Mouse (Mus musculus): ENCODE results near the gene Ankrd54. TPM values are rescaled to one million over a fixed set of nuclear protein-coding genes. Genes with fewer than 3 reads are reported as not detected.
A peak's percentile ranks its signal among the peaks of the same experiment; 100 is the strongest.

Ankrd54 gene
- polyA plus RNA-seq, 1 experiment from 2014 or later, result 49.7 TPM

GRCm38 (mm10) chr15:79074446-79074845, 11.8 kb upstream of the Ankrd54 start:
- Histone ChIP-seq H3K27me3 (replicated peaks) (no peaks in the 10 kb centered on the region), H3K4me3 (replicated peaks) (peak overlapping the region; percentile 92), H3K27ac (no peak overlapping the region; the same call in 1 of the 2 replicates), H3K36me3 (peaks cover 30% of the 10 kb centered on the region), H3K9ac (0 out of 2 replicates have a peak overlapping the region, but pooled peaks have one; percentile 19), H3K4me2 (peak overlapping the region; percentile 74), H3K9me3 (no peaks in the 10 kb centered on the region), H3K4me1 (peaks cover 16% of the 10 kb centered on the region)
- 40% methylated on average over 10 of the region's 10 CpGs for WGBS
- ATAC-seq (ENCODE audit: insufficient read depth, low FRiP score, low read depth), result no peak

DNA sequence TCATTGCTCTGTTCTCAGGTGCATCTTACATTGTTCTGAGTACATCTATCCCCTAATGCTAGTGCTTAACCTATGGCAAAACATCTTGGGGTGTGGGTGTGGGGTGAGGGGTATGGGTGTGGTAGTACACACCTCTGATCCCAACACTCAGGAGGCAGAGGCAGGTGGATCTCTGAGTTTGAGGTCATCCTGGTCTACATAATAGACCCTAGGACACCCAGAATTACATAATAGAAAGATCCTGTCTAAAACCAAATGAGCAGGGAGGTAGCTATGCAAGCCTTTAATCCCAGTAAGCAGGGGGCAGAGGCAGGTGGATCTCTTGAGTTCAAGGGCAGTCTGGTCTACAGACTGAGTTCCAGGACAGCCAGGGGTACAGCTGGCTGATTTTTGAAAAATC, 11.1 kb upstream of the Ankrd54 start:
- Histone ChIP-seq H3K4me2 (no peak overlapping the region), H3K36me3 (peaks cover 23% of the 10 kb centered on the region), H3K9me3 (no peaks in the 10 kb centered on the region), H3K4me3 (replicated peaks) (no peak overlapping the region), H3K27me3 (replicated peaks) (no peaks in the 10 kb centered on the region), H3K9ac (no peak overlapping the region), H3K27ac (no peak overlapping the region), H3K4me1 (peaks cover 16% of the 10 kb centered on the region)
- ATAC-seq (ENCODE audit: insufficient read depth, low FRiP score, low read depth), result no peak

GRCm38 (mm10) chr15:79071117-79072039, 8.7 kb upstream of the Ankrd54 start:
- Histone ChIP-seq H3K9ac (no peak overlapping the region), H3K9me3 (no peaks in the 10 kb centered on the region), H3K36me3 (no peaks in the 10 kb centered on the region), H3K27me3 (replicated peaks) (no peaks in the 10 kb centered on the region), H3K4me3 (replicated peaks) (no peak overlapping the region), H3K4me1 (peaks cover 17% of the 10 kb centered on the region), H3K4me2 (no peak overlapping the region), H3K27ac (no peak overlapping the region)
- ATAC-seq (ENCODE audit: insufficient read depth, low FRiP score, low read depth), result no peak
- WGBS, result 62% methylated on average over 5 of the region's 5 CpGs

DNA sequence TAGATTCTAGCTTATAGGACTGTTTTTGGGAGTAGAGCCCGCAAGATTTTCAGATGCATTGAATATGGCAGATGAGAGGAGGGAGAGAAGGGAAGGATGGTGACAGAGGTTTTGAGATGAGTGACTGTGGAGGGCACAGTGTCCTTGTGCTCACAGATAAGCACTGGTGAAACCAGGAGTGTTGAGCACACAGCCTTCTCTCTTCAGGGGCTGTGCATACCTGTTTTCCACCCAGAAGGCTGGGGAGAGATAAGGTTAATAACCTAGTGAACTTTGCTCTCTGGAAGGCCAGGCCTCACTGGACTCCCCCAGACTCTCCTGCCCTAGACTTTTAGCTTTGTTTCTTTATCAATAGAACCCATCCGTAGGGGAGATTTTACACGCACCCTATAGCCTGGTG, 5.7 kb upstream of the Ankrd54 start:
- peak; percentile 44; the same call in 1 of the 2 replicates for ATAC-seq (ENCODE audit: insufficient read depth, low FRiP score, low read depth)
- H3K27ac ChIP-seq, result peak overlapping the region; percentile 58; the same call in 1 of the 2 replicates

GRCm38 (mm10) chr15:79067631-79068030, 4.9 kb upstream of the Ankrd54 start:
- Histone ChIP-seq H3K36me3 (no peaks in the 10 kb centered on the region), H3K27ac (peak overlapping the region; percentile 58; the same call in 1 of the 2 replicates), H3K9me3 (no peaks in the 10 kb centered on the region), H3K27me3 (replicated peaks) (no peaks in the 10 kb centered on the region), H3K4me3 (replicated peaks) (no peak overlapping the region), H3K9ac (no peak overlapping the region), H3K4me2 (no peak overlapping the region), H3K4me1 (peaks cover 19% of the 10 kb centered on the region)
- no peak for ATAC-seq (ENCODE audit: insufficient read depth, low FRiP score, low read depth)
- 45% methylated on average over 3 of the region's 3 CpGs for WGBS

More for the DNA sequence above, 5.7 kb upstream of the Ankrd54 start:
- Histone ChIP-seq H3K27me3 (replicated peaks) (no peaks in the 10 kb centered on the region), H3K4me3 (replicated peaks) (no peak overlapping the region), H3K9me3 (no peaks in the 10 kb centered on the region), H3K36me3 (no peaks in the 10 kb centered on the region), H3K4me1 (peaks cover 18% of the 10 kb centered on the region), H3K9ac (no peak overlapping the region), H3K4me2 (no peak overlapping the region)
- 70% methylated on average over 3 of the region's 3 CpGs for WGBS

- Histone ChIP-seq H3K27me3 (replicated peaks) (no peaks in the 10 kb centered on the region), H3K9ac (no peak overlapping the region), H3K27ac (no peak overlapping the region), H3K4me1 (peaks cover 27% of the 10 kb centered on the region), H3K4me2 (no peak overlapping the region), H3K4me3 (replicated peaks) (no peak overlapping the region), H3K9me3 (no peaks in the 10 kb centered on the region), H3K36me3 (no peaks in the 10 kb centered on the region)
- 22% methylated on average over 2 of the region's 2 CpGs for WGBS
- ATAC-seq (ENCODE audit: insufficient read depth, low FRiP score, low read depth), result no peak
These were observed 3.6 kb upstream of the Ankrd54 start for GRCm38 (mm10) chr15:79066276-79066675.

DNA sequence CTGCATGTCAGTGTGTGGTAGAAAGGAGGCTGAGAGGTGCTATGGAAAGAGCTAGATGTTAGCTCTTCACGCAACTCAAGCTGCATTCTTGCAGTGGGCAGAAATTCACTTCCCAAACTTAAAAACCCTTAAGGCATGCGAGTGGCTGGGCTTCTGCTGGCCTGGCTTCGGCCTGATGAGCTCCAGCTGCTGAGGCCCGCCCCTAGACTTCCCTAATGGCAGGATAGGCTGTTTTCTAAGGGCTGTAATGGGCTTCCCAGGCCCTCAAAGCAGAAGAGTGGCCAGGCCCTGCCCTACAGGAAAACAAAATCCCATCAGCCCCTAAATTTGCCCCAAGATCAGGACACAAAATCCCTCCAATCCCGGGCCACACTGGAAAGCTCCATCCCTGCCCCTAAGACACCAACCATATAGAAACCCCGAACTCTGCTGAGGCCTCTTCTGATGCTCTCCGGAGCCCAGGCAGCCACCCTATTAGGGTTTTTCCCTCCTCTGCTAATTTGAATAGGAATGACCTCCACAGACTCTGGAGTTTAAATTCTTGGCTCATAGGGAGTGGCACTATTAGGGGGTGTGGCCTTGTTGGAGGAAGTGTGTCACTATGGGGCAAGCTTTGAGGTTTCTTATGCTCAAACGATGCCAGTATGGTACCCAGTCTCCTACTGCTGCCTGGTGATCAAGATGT, 2.5 kb upstream of the Ankrd54 start:
- 35% methylated on average over 8 of the region's 8 CpGs for WGBS
- Histone ChIP-seq H3K27ac (peak overlapping the region; percentile 81), H3K36me3 (no peaks in the 10 kb centered on the region), H3K4me2 (no peak overlapping the region), H3K9ac (no peak overlapping the region), H3K27me3 (replicated peaks) (no peaks in the 10 kb centered on the region), H3K4me3 (replicated peaks) (no peak overlapping the region), H3K9me3 (no peaks in the 10 kb centered on the region), H3K4me1 (peaks cover 32% of the 10 kb centered on the region)
- no peak for ATAC-seq (ENCODE audit: insufficient read depth, low FRiP score, low read depth)

DNA sequence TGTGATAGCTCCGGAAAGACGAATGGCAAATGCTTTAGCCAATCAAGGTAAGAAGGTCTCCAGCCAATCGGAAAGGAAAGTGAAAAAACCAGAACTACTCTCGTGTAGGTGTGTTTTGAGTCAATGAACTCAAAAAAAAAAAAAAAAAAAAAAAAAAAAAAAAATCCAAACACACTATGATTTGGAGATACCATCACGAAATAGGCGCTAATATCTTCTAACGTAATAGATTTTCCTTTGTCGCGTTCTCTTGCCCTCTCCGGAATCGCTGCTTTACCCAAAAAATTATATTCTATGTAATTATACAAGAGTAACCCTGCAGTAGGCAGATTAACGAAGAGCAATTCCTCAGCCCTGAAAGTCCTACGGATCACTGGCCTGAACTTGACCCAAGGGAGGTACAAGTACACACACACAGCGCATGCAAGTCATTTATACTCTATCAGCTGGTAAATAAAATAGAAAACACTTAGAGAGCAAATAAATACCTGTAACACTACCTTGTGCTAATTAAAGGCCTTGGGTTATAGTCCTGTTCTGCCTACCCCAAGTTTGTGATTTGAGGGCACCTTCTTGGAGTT, 557 bp upstream of the Ankrd54 start:
- peak overlapping the region; percentile 58 for H3K4me2 ChIP-seq
- peak overlapping the region; percentile 30 for H3K4me3 ChIP-seq (replicated peaks)
- no peak overlapping the region for H3K9ac ChIP-seq
- WGBS, result 8% methylated on average over 14 of the region's 14 CpGs
- H3K36me3 ChIP-seq, result peaks cover 13% of the 10 kb centered on the region
- peaks cover 32% of the 10 kb centered on the region for H3K4me1 ChIP-seq
- H3K27me3 ChIP-seq (replicated peaks), result no peaks in the 10 kb centered on the region
- H3K9me3 ChIP-seq, result no peaks in the 10 kb centered on the region
- H3K27ac ChIP-seq, result peak overlapping the region; percentile 69; the same call in 1 of the 2 replicates
- ATAC-seq (ENCODE audit: insufficient read depth, low FRiP score, low read depth), result no peak

DNA sequence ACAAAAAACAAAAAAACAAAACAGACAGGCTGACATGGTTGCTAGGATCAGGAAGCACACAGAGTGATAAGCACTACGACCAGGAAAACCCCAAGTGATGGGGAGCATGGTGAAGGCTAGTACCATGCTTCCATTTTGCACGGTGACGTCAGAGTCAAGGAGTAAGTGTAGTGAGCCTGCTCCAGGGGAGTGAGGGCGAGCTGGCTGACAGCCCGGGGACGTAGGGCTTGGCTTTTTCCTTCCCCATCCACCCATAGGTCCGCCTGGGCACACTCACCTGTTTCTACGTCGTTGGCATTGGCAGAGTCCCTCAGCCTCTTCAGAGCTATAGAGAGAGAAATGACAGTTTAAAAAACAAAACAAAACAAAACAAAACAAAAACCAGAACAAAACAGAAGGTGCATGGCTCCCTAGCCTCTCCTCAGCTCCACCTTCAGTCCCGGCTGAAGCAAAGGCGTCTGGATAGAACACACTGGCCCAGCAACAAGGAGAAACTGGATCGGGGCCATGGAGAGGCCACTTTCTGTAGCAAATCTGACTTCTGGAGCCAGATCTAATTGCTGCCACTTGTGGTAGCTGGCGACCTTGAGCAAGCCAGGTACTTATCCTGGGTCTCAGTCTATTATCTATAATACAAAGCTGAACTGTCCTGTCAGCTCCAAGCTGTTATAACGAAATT, 1.7 kb downstream of the Ankrd54 start:
- 77% methylated on average over 14 of the region's 14 CpGs for WGBS
- Histone ChIP-seq H3K4me2 (peak overlapping the region; percentile 81), H3K4me3 (replicated peaks) (no peak overlapping the region), H3K27me3 (replicated peaks) (no peaks in the 10 kb centered on the region), H3K9ac (no peak overlapping the region), H3K27ac (no peak overlapping the region), H3K4me1 (peaks cover 28% of the 10 kb centered on the region), H3K36me3 (peaks cover 25% of the 10 kb centered on the region), H3K9me3 (no peaks in the 10 kb centered on the region)
- ATAC-seq (ENCODE audit: insufficient read depth, low FRiP score, low read depth), result no peak

- Histone ChIP-seq H3K27me3 (replicated peaks) (no peaks in the 10 kb centered on the region), H3K4me1 (peaks cover 13% of the 10 kb centered on the region), H3K9ac (no peak overlapping the region), H3K4me2 (no peak overlapping the region), H3K9me3 (no peaks in the 10 kb centered on the region), H3K4me3 (replicated peaks) (no peak overlapping the region), H3K27ac (no peak overlapping the region), H3K36me3 (peaks cover 52% of the 10 kb centered on the region)
- 81% methylated on average over 6 of the region's 6 CpGs for WGBS
- ATAC-seq (ENCODE audit: insufficient read depth, low FRiP score, low read depth), result no peak
These were observed 4.8 kb downstream of the Ankrd54 start for GRCm38 (mm10) chr15:79057850-79058249.

DNA sequence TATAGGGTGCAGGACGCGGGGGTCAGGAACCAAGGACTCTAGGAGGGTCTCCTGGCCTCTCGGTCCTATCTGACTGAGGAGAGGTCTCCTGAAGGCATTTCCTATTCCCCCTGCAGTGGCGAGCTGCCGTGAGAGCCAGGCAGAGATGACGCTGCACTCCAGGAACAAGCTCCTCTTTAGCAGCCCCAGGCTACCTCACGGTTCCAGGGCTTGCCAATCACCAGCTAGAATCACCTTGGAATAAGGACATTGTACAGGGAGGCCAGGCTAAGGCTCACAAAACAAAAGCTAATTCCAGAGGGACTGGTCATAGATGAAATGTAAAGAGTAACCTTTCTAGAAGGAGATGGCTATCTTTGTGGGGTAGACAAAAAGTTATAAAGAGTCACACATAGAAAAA, 6.1 kb downstream of the Ankrd54 start:
- Histone ChIP-seq H3K4me1 (peaks cover 10% of the 10 kb centered on the region), H3K9me3 (no peaks in the 10 kb centered on the region), H3K27me3 (replicated peaks) (no peaks in the 10 kb centered on the region), H3K4me3 (replicated peaks) (no peak overlapping the region), H3K9ac (no peak overlapping the region), H3K27ac (no peak overlapping the region), H3K36me3 (peaks cover 52% of the 10 kb centered on the region), H3K4me2 (no peak overlapping the region)
- 92% methylated on average over 7 of the region's 7 CpGs for WGBS
- ATAC-seq (ENCODE audit: insufficient read depth, low FRiP score, low read depth), result no peak
